7 mouse cellular contexts compared by ENCODE assay signal in genomic region chr2:106695734-106696022, GRCm38 (mm10). TPM values are rescaled to one million over a fixed set of nuclear protein-coding genes. Genes with fewer than 3 reads are reported as not detected.
DNase-seq lines count a peak whose midpoint lies in the region; ATAC-seq and TF ChIP-seq lines count a peak whose summit lies in the region.

No protein-coding gene starts in this region.

- peak overlapping the region; percentile 97 for H3K4me2 ChIP-seq in lung, embryonic 14.5 days
- peak overlapping the region; percentile 94 for H3K4me2 ChIP-seq in forebrain, embryonic 12.5 days
- peak overlapping the region; percentile 99 for H3K4me2 ChIP-seq in kidney, embryonic 14.5 days (replicated peaks; ENCODE audit: low read depth, low read length)
- peak overlapping the region; percentile 88 for H3K4me2 ChIP-seq in neural tube, embryonic 14.5 days (ENCODE audit: low read depth, low read length)

- no peak for DNase-seq in lung, embryonic 14.5 days
- no peak for DNase-seq in lung, postnatal 14 days
- no peak for DNase-seq in cerebellum, postnatal 4 days (ENCODE audit: low spot score in 2 of 2)

- peak overlapping the region; percentile 87; the same call in 1 of the 2 replicates for H3K9ac ChIP-seq in lung, embryonic 14.5 days
- peak overlapping the region; percentile 99 for H3K9ac ChIP-seq in forebrain, embryonic 12.5 days
- H3K9ac ChIP-seq in kidney, embryonic 14.5 days (ENCODE audit: low read depth, low read length), result no peak overlapping the region
- H3K9ac ChIP-seq in neural tube, embryonic 14.5 days (replicated peaks; ENCODE audit: low read depth, low read length), result peak overlapping the region; percentile 99

- H3K36me3 ChIP-seq in lung, embryonic 14.5 days (ENCODE audit: insufficient read depth), result 0 out of 2 replicates have a peak, but pooled peaks cover 5% of the 10 kb centered on the region
- H3K36me3 ChIP-seq in forebrain, embryonic 12.5 days (replicated peaks), result peaks cover 10% of the 10 kb centered on the region
- no peaks in the 10 kb centered on the region for H3K36me3 ChIP-seq in kidney, embryonic 14.5 days (ENCODE audit: control insufficient read depth, insufficient read depth, low read length)
- H3K36me3 ChIP-seq in neural tube, embryonic 14.5 days (ENCODE audit: control insufficient read depth, insufficient read depth, low read length), result no peaks in the 10 kb centered on the region

- no peak for ATAC-seq in lung, embryonic 14.5 days (ENCODE audit: insufficient read depth)
- no peak for ATAC-seq in forebrain, embryonic 12.5 days (ENCODE audit: low FRiP score)
- no peak for ATAC-seq in kidney, embryonic 14.5 days (ENCODE audit: low FRiP score, low TSS enrichment)
- no peak for ATAC-seq in neural tube, embryonic 14.5 days (ENCODE audit: low read depth)
- no peak for ATAC-seq in cerebellum, adult (ENCODE audit: insufficient number of reproducible peaks, low FRiP score, low TSS enrichment)

- peaks cover 11% of the 10 kb centered on the region for H3K4me1 ChIP-seq in lung, embryonic 14.5 days (ENCODE audit: insufficient read depth)
- peaks cover 48% of the 10 kb centered on the region for H3K4me1 ChIP-seq in forebrain, embryonic 12.5 days
- H3K4me1 ChIP-seq in kidney, embryonic 14.5 days (ENCODE audit: control insufficient read depth, insufficient read depth, low read length), result peaks cover 9% of the 10 kb centered on the region
- peaks cover 11% of the 10 kb centered on the region; the same call in 1 of the 2 replicates for H3K4me1 ChIP-seq in neural tube, embryonic 14.5 days (ENCODE audit: control insufficient read depth, insufficient read depth, low read length)

- H3K27ac ChIP-seq in lung, embryonic 14.5 days (ENCODE audit: low read depth), result peak overlapping the region; percentile 6; the same call in 1 of the 2 replicates
- peak overlapping the region; percentile 100 for H3K27ac ChIP-seq in forebrain, embryonic 12.5 days
- H3K27ac ChIP-seq in kidney, embryonic 14.5 days (ENCODE audit: low read depth, low read length), result no peak overlapping the region
- peak overlapping the region; percentile 100; the same call in 1 of the 2 replicates for H3K27ac ChIP-seq in neural tube, embryonic 14.5 days (ENCODE audit: low read depth, low read length)

- no peaks in the 10 kb centered on the region for H3K9me3 ChIP-seq in lung, embryonic 14.5 days (ENCODE audit: low read depth, low read length)
- H3K9me3 ChIP-seq in forebrain, embryonic 12.5 days, result no peaks in the 10 kb centered on the region
- no peaks in the 10 kb centered on the region for H3K9me3 ChIP-seq in kidney, embryonic 14.5 days (ENCODE audit: control insufficient read depth, low read length)
- H3K9me3 ChIP-seq in neural tube, embryonic 14.5 days (ENCODE audit: control insufficient read depth, low read length), result no peaks in the 10 kb centered on the region

- no peak for TF ChIP-seq CTCF in lung, embryonic 14.5 days (IDR thresholded peaks at IDR 0.05; ENCODE audit: low read depth)

- no peaks in the 10 kb centered on the region for H3K27me3 ChIP-seq in lung, embryonic 14.5 days (ENCODE audit: insufficient read depth, low read length)
- no peaks in the 10 kb centered on the region for H3K27me3 ChIP-seq in forebrain, embryonic 12.5 days
- H3K27me3 ChIP-seq in kidney, embryonic 14.5 days (ENCODE audit: control insufficient read depth, insufficient read depth, low read length), result peaks cover 9% of the 10 kb centered on the region; the same call in 1 of the 2 replicates
- H3K27me3 ChIP-seq in neural tube, embryonic 14.5 days (ENCODE audit: control insufficient read depth, insufficient read depth, low read length), result no peaks in the 10 kb centered on the region

- 2% methylated on average over 13 of the region's 13 CpGs for WGBS in lung, embryonic 14.5 days
- under 1% methylated on average over 13 of the region's 13 CpGs for WGBS in forebrain, embryonic 12.5 days
- 3% methylated on average over 13 of the region's 13 CpGs for WGBS in kidney, embryonic 14.5 days
- under 1% methylated on average over 13 of the region's 13 CpGs for WGBS in neural tube, embryonic 14.5 days

- H3K4me3 ChIP-seq in lung, embryonic 14.5 days (ENCODE audit: low read depth, low read length), result peak overlapping the region; percentile 77
- peak overlapping the region; percentile 88 for H3K4me3 ChIP-seq in forebrain, embryonic 12.5 days (replicated peaks)
- H3K4me3 ChIP-seq in kidney, embryonic 14.5 days (ENCODE audit: low read length), result peak overlapping the region; percentile 78
- H3K4me3 ChIP-seq in neural tube, embryonic 14.5 days (ENCODE audit: low read depth, low read length), result peak overlapping the region; percentile 93

RNA-seq across cellular contexts. Expression of gene Mpped2, which starts 2.6 kb away (rescaled TPM):
- polyA plus RNA-seq in lung, embryonic 14.5 days (2014; fragmentation: Nextera tagmentation; extraction: Ambion mirVana), result 31.1 and 33.3 TPM in 2 replicates
- polyA plus RNA-seq in forebrain, embryonic 12.5 days (2016; fragmentation: Nextera tagmentation; extraction: Ambion mirVana), result 165 and 177 TPM in 2 replicates
- 29.5 and 36.7 TPM in 2 replicates for polyA plus RNA-seq in kidney, embryonic 14.5 days (2014; fragmentation: Nextera tagmentation; extraction: Ambion mirVana)
- 239 and 242 TPM in 2 replicates for polyA plus RNA-seq in neural tube, embryonic 14.5 days (2014; fragmentation: Nextera tagmentation; extraction: Ambion mirVana)
